Mouse (Mus musculus) cerebellum, adult 2 months (tissue): Measurements from ENCODE around the gene Inpp5a.

Source experiments
- CTCF ChIP-seq: fragments of 200-500 bp; IDR thresholded peaks from 2 replicates; pipeline ENCODE4 v1.5.1; 2011; ENCODE audit warnings: low read depth, mild to moderate bottlenecking, control low read depth, low read length, moderate library complexity, borderline replicate concordance; ENCODE audit not compliant: insufficient read depth
- POLR2A ChIP-seq: fragments of 200-500 bp; IDR thresholded peaks from 2 replicates; pipeline ENCODE4 v1.6.1; 2011; ENCODE audit warnings: low read length, control low read depth, borderline replicate concordance; ENCODE audit not compliant: insufficient read depth

- TF ChIP-seq CTCF (no peak), POLR2A (no peak)
Observed at GRCm38 (mm10) chr7:139366549-139366948, 22.4 kb upstream of the Inpp5a start.
